Mouse (Mus musculus): ENCODE results near the gene Lgals7.

DNA sequence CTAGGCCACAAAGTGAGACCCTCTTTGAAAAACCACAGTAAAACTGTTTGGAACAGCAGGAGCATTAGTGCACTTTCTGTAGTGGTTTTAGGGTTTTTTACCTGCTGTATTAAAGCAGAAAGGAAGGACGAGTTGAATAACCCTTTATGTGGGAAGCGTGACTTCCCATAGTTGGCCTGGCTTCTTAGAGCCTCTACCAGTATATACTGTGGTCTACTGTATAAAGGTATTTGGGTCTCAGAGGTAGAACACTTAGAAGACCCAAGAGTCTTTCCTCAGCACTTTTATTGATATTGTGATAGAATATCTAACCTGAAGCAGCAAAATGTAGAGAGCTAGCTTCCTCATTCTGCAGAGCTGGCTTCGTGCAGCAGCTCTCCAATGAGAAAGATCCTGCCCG is 44.1 kb upstream of the Lgals7 start:
- TF ChIP-seq CTCF (IDR thresholded peaks at IDR 0.05; ENCODE audit: low read depth) (no peak), EP300 (IDR thresholded peaks at IDR 0.05; ENCODE audit: low read depth) (no peak)
